Mouse (Mus musculus) spleen, adult 2 months (tissue): ENCODE data around the gene Tmc2. TPM values are rescaled to one million over a fixed set of nuclear protein-coding genes. Genes with fewer than 3 reads are reported as not detected.

Experiments
- DNase-seq, 2 experiments: peaks; one replicate each; pipeline versions ENCODE4 v3.0.0 to v3.0.0-alpha.2; 2012 to 2021; ENCODE audit warnings: low spot score in 2 of 2, low read depth in 1 of 2
- H3K27ac ChIP-seq: fragments of 200-500 bp; 2 replicates; pipeline ENCODE4 v1.5.1; 2012; ENCODE audit warnings: low read length, inconsistent platforms; ENCODE audit not compliant: insufficient read depth
- H3K27me3 ChIP-seq: fragments of 200-500 bp; 2 replicates; pipeline ENCODE4 v1.6.1; 2012; ENCODE audit warnings: mild to moderate bottlenecking, moderate library complexity, low read length, inconsistent platforms; ENCODE audit not compliant: control insufficient read depth, insufficient read depth
- H3K36me3 ChIP-seq: fragments of 200-500 bp; 2 replicates; pipeline ENCODE4 v1.6.1; 2012; ENCODE audit warnings: mild to moderate bottlenecking, low read length, inconsistent platforms; ENCODE audit not compliant: control insufficient read depth, insufficient read depth
- H3K4me1 ChIP-seq: fragments of 200-500 bp; 2 replicates; pipeline ENCODE4 v1.6.1; 2011; ENCODE audit warnings: inconsistent platforms; ENCODE audit not compliant: control insufficient read depth, insufficient read depth, insufficient read length
- H3K4me3 ChIP-seq: fragments of 200-500 bp; 2 replicates; pipeline ENCODE4 v1.5.1; 2011; ENCODE audit warnings: mild to moderate bottlenecking, inconsistent platforms; ENCODE audit not compliant: insufficient read depth, insufficient read length; ENCODE audit errors: extremely low read depth
- CTCF ChIP-seq: fragments of 200-500 bp; IDR thresholded peaks from 2 replicates; pipeline ENCODE4 v1.5.1; 2011; ENCODE audit warnings: mild to moderate bottlenecking, inconsistent platforms; ENCODE audit not compliant: insufficient read depth, insufficient read length, insufficient replicate concordance; ENCODE audit errors: extremely low read depth
- POLR2A ChIP-seq: fragments of 200-500 bp; IDR thresholded peaks from 2 replicates; pipeline ENCODE4 v1.6.1; 2011; ENCODE audit warnings: low read depth, low read length, inconsistent platforms
- WGBS: fragments of 180-500 bp; shearing (Covaris S2); methylation state at CpG from one replicate; pipeline ENCODE4 v1.1.7; 2018; 5-methylcytosine and 5-hydroxymethylcytosine counted together
- polyA plus RNA-seq: library from polyadenylated mRNA; depleted of rRNA; stranded (reverse); fragments of >200 nt; gene quantifications from 2 replicates; pipeline ENCODE4 v1.2.3, GENCODE M21; 2012

Tmc2 gene
- polyA plus RNA-seq, 1 experiment: not detected

- H3K27ac ChIP-seq: no peak overlapping the region
- no peak overlapping the region for H3K4me3 ChIP-seq
- no peaks in the 10 kb centered on the region for H3K4me1 ChIP-seq
- peaks cover 12% of the 10 kb centered on the region for H3K36me3 ChIP-seq
- TF ChIP-seq CTCF: no peak
- no peak for TF ChIP-seq POLR2A
- no peak for DNase-seq
- no peaks in the 10 kb centered on the region for H3K27me3 ChIP-seq
- 77% methylated on average over 9 of the region's 9 CpGs for WGBS
These were observed 28.4 kb upstream of the Tmc2 start for GRCm38 (mm10) chr2:130166311-130167214.

GRCm38 (mm10) chr2:130167861-130168260 is 27.1 kb upstream of the Tmc2 start:
- no peak overlapping the region for H3K27ac ChIP-seq
- peak in 1 of 2 experiments; percentile 18 for DNase-seq
- 52% methylated on average over 3 of the region's 3 CpGs for WGBS
- H3K4me3 ChIP-seq: no peak overlapping the region
- H3K36me3 ChIP-seq: peaks cover 24% of the 10 kb centered on the region
- H3K4me1 ChIP-seq: no peaks in the 10 kb centered on the region
- no peak for TF ChIP-seq POLR2A
- TF ChIP-seq CTCF: peak; percentile 19; the same call in 1 of the 2 replicates
- no peaks in the 10 kb centered on the region for H3K27me3 ChIP-seq

DNA sequence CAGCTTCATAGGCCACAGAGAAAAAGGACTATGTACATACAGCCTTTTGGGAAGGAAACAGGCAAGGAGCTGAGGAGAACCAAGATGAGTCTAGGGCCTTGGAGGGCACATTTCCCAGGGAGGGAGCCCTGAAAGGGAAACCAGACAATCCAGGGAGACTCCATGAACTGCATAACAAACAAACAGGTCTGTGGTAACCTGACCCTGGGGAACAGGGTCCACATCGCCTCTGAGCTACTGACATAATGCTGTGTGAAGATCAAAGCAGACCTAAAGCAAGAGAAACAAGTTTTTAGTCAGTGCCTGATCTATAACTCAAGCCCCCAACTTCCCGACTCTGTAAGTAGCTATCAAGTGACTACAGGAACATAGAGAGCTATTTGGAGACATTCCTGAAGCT is 23.3 kb upstream of the Tmc2 start:
- 95% methylated on average over 2 of the region's 2 CpGs for WGBS
- Histone ChIP-seq H3K4me1 (peaks cover 2% of the 10 kb centered on the region; the same call in 1 of the 2 replicates), H3K36me3 (peaks cover 51% of the 10 kb centered on the region), H3K27me3 (no peaks in the 10 kb centered on the region), H3K4me3 (no peak overlapping the region), H3K27ac (no peak overlapping the region)
- DNase-seq: no peak
- TF ChIP-seq POLR2A: no peak

- 66% methylated on average over 8 of the region's 8 CpGs for WGBS
- no peaks in the 10 kb centered on the region for H3K27me3 ChIP-seq
- H3K36me3 ChIP-seq: peaks cover 37% of the 10 kb centered on the region
- no peak for DNase-seq
- no peak for TF ChIP-seq CTCF
- TF ChIP-seq POLR2A: no peak
- peaks cover 9% of the 10 kb centered on the region for H3K4me1 ChIP-seq
- no peak overlapping the region for H3K4me3 ChIP-seq
- no peak overlapping the region for H3K27ac ChIP-seq
These were observed 18.2 kb upstream of the Tmc2 start for GRCm38 (mm10) chr2:130176820-130177219.

GRCm38 (mm10) chr2:130178381-130178705 is 16.7 kb upstream of the Tmc2 start:
- peak overlapping the region; percentile 95 for H3K4me3 ChIP-seq
- H3K36me3 ChIP-seq: peaks cover 23% of the 10 kb centered on the region
- WGBS: 0% methylated on average over 11 of the region's 11 CpGs
- H3K4me1 ChIP-seq: peaks cover 9% of the 10 kb centered on the region
- no peak for TF ChIP-seq POLR2A
- TF ChIP-seq CTCF: no peak
- peak overlapping the region; percentile 79 for H3K27ac ChIP-seq
- no peak for DNase-seq
- H3K27me3 ChIP-seq: no peaks in the 10 kb centered on the region

GRCm38 (mm10) chr2:130178706-130179506 is 16.1 kb upstream of the Tmc2 start, which contains the start of gene Snrpb:
Gene Snrpb, minus strand, starts transcription at chr2:130179403.
- WGBS: under 1% methylated on average over 81 of the region's 81 CpGs
- Histone ChIP-seq H3K27ac (peak within 1 kb of the TSS; percentile 79), H3K27me3 (no peaks in the 10 kb centered on the region), H3K36me3 (peaks cover 18% of the 10 kb centered on the region), H3K4me3 (peak within 1 kb of the TSS; percentile 95), H3K4me1 (peaks cover 9% of the 10 kb centered on the region)
- peak; percentile 75 for DNase-seq
- TF ChIP-seq CTCF (no peak), POLR2A (peak; percentile 71)
